Mouse (Mus musculus): Measurements from ENCODE around the gene Ppp5c.

GRCm38 (mm10) chr7:17048431-17049190 is 20.9 kb upstream of the Ppp5c start:
- TF ChIP-seq CTCF (IDR thresholded peaks at IDR 0.05) = no peak
- no peak for TF ChIP-seq POLR2A (IDR thresholded peaks at IDR 0.05; ENCODE audit: insufficient read depth, low read depth, low read length)

Measured in heart, adult 2 months (tissue).